Mouse (Mus musculus): ENCODE results near the gene Pnn. TPM values are rescaled to one million over a fixed set of nuclear protein-coding genes. Genes with fewer than 3 reads are reported as not detected.

Pnn gene
- polyA plus RNA-seq (2012; rRNA removed) = 32.2 and 34.0 TPM in 2 replicates

DNA sequence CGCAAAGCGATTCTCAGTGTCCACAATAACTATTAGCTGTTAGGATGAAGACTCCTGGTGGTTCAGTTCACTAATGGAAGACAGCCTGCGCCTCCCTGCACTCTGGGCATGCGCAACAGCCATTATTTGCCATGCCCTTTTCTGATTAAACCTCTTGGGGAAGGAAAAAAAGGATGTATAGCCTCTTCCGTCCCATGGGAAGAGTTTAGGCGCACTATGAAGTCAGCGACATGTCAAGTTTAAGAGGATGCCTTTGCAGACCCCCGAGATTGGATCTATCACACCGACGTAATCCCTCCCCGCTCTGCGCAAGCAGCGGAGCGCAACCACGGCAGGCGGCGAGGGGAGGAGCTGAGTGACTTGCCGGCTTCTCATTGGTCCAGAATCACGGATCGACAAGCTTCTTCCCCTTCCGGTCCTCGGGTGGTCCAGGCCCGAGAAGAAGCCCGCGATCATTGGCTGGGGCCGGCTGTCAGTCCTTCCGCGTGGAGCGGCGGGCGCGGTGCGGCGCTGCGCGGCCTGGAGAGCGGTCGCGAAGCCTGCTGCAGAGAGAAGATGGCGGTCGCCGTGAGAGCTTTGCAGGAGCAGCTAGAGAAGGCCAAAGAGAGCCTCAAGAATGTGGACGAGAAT, at the start of gene Pnn:
Gene Pnn, plus strand, starts transcription at position 437 of the 630 bp plus-strand sequence.
- H3K4me1 ChIP-seq (replicated peaks; ENCODE audit: control insufficient read depth, insufficient read depth, low read length) = no peaks in the 10 kb centered on the region
- WGBS = under 1% methylated on average over 43 of the region's 43 CpGs

DNA sequence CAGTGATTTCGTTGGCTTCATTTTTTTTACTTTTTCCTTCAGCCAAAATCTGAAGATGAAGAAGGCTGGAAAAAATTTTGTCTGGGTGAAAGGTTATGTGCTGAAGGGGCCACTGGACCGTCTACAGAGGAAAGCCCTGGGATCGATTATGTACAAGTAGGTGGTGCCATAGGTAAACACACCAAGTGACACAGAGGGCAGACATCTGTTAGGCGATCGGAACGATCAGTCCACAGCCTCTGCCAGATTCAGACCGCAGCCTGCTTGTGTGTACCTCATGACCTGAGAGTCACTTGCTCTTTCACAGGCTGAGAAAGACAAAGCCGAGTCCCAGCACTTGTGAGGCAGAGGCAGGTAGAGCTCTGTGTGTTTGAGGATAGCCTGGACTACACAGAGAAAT, 48.7 kb upstream of the Pnn start:
- 97% methylated on average over 8 of the region's 8 CpGs for WGBS
- no peak for TF ChIP-seq CTCF (IDR thresholded peaks at IDR 0.05; ENCODE audit: borderline replicate concordance, control insufficient read depth, extremely low read depth, insufficient read depth, low read length, poor library complexity)
- TF ChIP-seq POLR2A (IDR thresholded peaks at IDR 0.05; ENCODE audit: control insufficient read depth, extremely low read depth, insufficient read depth, low read length, poor library complexity) = no peak

More for the DNA sequence above, at the start of gene Pnn:
- TF ChIP-seq CTCF (IDR thresholded peaks at IDR 0.05; ENCODE audit: borderline replicate concordance, control insufficient read depth, extremely low read depth, insufficient read depth, low read length, poor library complexity) = peak; percentile 64; the same call in 1 of the 2 replicates
- peak; percentile 94 for TF ChIP-seq POLR2A (IDR thresholded peaks at IDR 0.05; ENCODE audit: control insufficient read depth, extremely low read depth, insufficient read depth, low read length, poor library complexity)
- peak; percentile 96 for DNase-seq
- peak within 1 kb of the TSS; percentile 79 for H3K4me3 ChIP-seq (ENCODE audit: control insufficient read depth, insufficient read depth, low read length)
- peak within 1 kb of the TSS; percentile 66 for H3K27ac ChIP-seq (ENCODE audit: control insufficient read depth, insufficient read depth, low read length)
- no peaks in the 10 kb centered on the region for H3K27me3 ChIP-seq (ENCODE audit: control insufficient read depth, insufficient read depth, low read length)
- H3K36me3 ChIP-seq (ENCODE audit: control insufficient read depth, insufficient read depth, low read length) = peaks cover 35% of the 10 kb centered on the region

GRCm38 (mm10) chr12:59019891-59020290, 46.8 kb upstream of the Pnn start:
- H3K36me3 ChIP-seq (ENCODE audit: control insufficient read depth, insufficient read depth, low read length) = peaks cover 28% of the 10 kb centered on the region
- H3K4me1 ChIP-seq (replicated peaks; ENCODE audit: control insufficient read depth, insufficient read depth, low read length) = no peaks in the 10 kb centered on the region; the same call in 1 of the 2 replicates
- H3K27me3 ChIP-seq (ENCODE audit: control insufficient read depth, insufficient read depth, low read length) = no peaks in the 10 kb centered on the region
- TF ChIP-seq POLR2A (IDR thresholded peaks at IDR 0.05; ENCODE audit: control insufficient read depth, extremely low read depth, insufficient read depth, low read length, poor library complexity) (no peak), CTCF (IDR thresholded peaks at IDR 0.05; ENCODE audit: borderline replicate concordance, control insufficient read depth, extremely low read depth, insufficient read depth, low read length, poor library complexity) (no peak)
- 91% methylated on average over 2 of the region's 2 CpGs for WGBS
- H3K4me3 ChIP-seq (ENCODE audit: control insufficient read depth, insufficient read depth, low read length) = no peak overlapping the region
- no peak for DNase-seq
- H3K27ac ChIP-seq (ENCODE audit: control insufficient read depth, insufficient read depth, low read length) = no peak overlapping the region

More for the DNA sequence above, 48.7 kb upstream of the Pnn start:
- no peak overlapping the region for H3K4me3 ChIP-seq (ENCODE audit: control insufficient read depth, insufficient read depth, low read length)
- H3K36me3 ChIP-seq (ENCODE audit: control insufficient read depth, insufficient read depth, low read length) = peaks cover 28% of the 10 kb centered on the region
- H3K4me1 ChIP-seq (replicated peaks; ENCODE audit: control insufficient read depth, insufficient read depth, low read length) = no peaks in the 10 kb centered on the region; the same call in 1 of the 2 replicates
- H3K27me3 ChIP-seq (ENCODE audit: control insufficient read depth, insufficient read depth, low read length) = no peaks in the 10 kb centered on the region
- no peak for DNase-seq
- no peak overlapping the region for H3K27ac ChIP-seq (ENCODE audit: control insufficient read depth, insufficient read depth, low read length)

DNA sequence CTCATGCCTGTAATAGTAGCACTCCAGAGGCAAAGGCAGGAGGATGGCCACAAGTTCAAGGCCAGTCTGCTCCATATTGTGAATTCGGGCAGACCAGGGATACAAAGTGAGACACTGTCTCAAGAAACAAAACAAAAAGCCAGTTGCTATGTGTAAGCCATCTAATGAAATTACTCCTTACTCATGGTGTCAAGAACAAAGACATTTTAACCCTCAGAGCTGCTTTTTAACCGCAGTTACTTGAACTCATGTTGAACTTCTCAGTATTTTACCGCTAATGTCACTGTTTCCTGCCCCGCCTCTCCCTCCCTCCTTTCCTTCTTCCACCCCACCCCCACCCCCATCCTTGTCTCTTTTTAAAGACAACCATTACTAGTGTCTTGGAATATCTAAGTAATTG, 45.4 kb upstream of the Pnn start:
- peaks cover 31% of the 10 kb centered on the region for H3K36me3 ChIP-seq (ENCODE audit: control insufficient read depth, insufficient read depth, low read length)
- 35% methylated on average over 4 of the region's 4 CpGs for WGBS

GRCm38 (mm10) chr12:59032101-59032500, 34.6 kb upstream of the Pnn start:
- H3K4me1 ChIP-seq (replicated peaks; ENCODE audit: control insufficient read depth, insufficient read depth, low read length) = no peaks in the 10 kb centered on the region
- peaks cover 12% of the 10 kb centered on the region for H3K36me3 ChIP-seq (ENCODE audit: control insufficient read depth, insufficient read depth, low read length)
- TF ChIP-seq POLR2A (IDR thresholded peaks at IDR 0.05; ENCODE audit: control insufficient read depth, extremely low read depth, insufficient read depth, low read length, poor library complexity) (no peak), CTCF (IDR thresholded peaks at IDR 0.05; ENCODE audit: borderline replicate concordance, control insufficient read depth, extremely low read depth, insufficient read depth, low read length, poor library complexity) (no peak)
- H3K27me3 ChIP-seq (ENCODE audit: control insufficient read depth, insufficient read depth, low read length) = no peaks in the 10 kb centered on the region
- no peak overlapping the region for H3K4me3 ChIP-seq (ENCODE audit: control insufficient read depth, insufficient read depth, low read length)
- no peak overlapping the region for H3K27ac ChIP-seq (ENCODE audit: control insufficient read depth, insufficient read depth, low read length)
- DNase-seq = peak; percentile 42
- 81% methylated on average over 5 of the region's 5 CpGs for WGBS

More for the DNA sequence above, 45.4 kb upstream of the Pnn start:
- no peaks in the 10 kb centered on the region; the same call in 1 of the 2 replicates for H3K4me1 ChIP-seq (replicated peaks; ENCODE audit: control insufficient read depth, insufficient read depth, low read length)
- H3K27ac ChIP-seq (ENCODE audit: control insufficient read depth, insufficient read depth, low read length) = no peak overlapping the region
- TF ChIP-seq POLR2A (IDR thresholded peaks at IDR 0.05; ENCODE audit: control insufficient read depth, extremely low read depth, insufficient read depth, low read length, poor library complexity) = no peak
- no peak for TF ChIP-seq CTCF (IDR thresholded peaks at IDR 0.05; ENCODE audit: borderline replicate concordance, control insufficient read depth, extremely low read depth, insufficient read depth, low read length, poor library complexity)
- no peak for DNase-seq
- no peaks in the 10 kb centered on the region for H3K27me3 ChIP-seq (ENCODE audit: control insufficient read depth, insufficient read depth, low read length)
- no peak overlapping the region for H3K4me3 ChIP-seq (ENCODE audit: control insufficient read depth, insufficient read depth, low read length)

DNA sequence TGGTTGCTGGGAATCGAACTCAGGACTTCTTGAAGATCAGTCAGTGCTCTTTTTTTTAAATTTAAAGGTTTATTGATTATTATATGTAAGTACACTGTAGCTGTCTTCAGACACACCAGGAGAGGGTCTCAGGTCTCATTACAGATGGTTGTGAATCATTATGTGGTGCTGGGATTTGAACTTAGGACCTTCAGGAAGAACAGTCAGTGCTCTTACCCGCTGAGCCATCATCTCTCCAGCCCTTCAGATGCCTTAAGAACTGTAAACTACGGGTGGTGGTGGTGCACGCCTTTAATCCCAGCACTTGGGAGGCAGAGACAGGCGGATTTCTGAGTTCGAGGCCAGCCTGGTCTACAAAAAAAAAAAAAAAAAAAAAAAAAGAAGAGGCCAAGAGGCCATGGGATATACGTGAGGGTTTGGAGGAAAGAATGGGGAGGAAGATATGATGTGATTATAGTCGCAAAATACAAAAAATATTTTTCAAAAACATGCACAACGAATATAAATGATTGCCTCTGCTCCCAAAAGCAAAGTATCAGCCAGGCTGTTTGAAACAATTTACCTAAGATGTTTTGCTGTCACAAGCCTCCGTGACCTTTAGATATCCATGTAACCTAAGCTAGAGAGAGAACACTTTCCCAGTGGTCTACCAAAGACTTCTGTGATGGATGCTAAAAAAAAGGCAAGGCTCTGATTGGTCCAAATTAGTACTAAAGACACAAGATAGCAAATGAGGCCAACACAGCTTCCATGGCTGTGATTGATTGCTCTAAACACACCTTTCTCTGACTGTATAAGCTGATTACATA, 27.3 kb upstream of the Pnn start:
- Histone ChIP-seq H3K27me3 (ENCODE audit: control insufficient read depth, insufficient read depth, low read length) (no peaks in the 10 kb centered on the region), H3K36me3 (ENCODE audit: control insufficient read depth, insufficient read depth, low read length) (peaks cover 18% of the 10 kb centered on the region), H3K4me3 (ENCODE audit: control insufficient read depth, insufficient read depth, low read length) (no peak overlapping the region), H3K4me1 (replicated peaks; ENCODE audit: control insufficient read depth, insufficient read depth, low read length) (no peaks in the 10 kb centered on the region), H3K27ac (ENCODE audit: control insufficient read depth, insufficient read depth, low read length) (no peak overlapping the region)
- TF ChIP-seq POLR2A (IDR thresholded peaks at IDR 0.05; ENCODE audit: control insufficient read depth, extremely low read depth, insufficient read depth, low read length, poor library complexity) (no peak), CTCF (IDR thresholded peaks at IDR 0.05; ENCODE audit: borderline replicate concordance, control insufficient read depth, extremely low read depth, insufficient read depth, low read length, poor library complexity) (no peak)
- 92% methylated on average over 10 of the region's 10 CpGs for WGBS
- no peak for DNase-seq
